Mouse (Mus musculus) heart, embryonic 16.5 days (tissue): ENCODE data around the gene Gm20388. TPM values are rescaled to one million over a fixed set of nuclear protein-coding genes. Genes with fewer than 3 reads are reported as not detected.

ENCODE experiments used
- ATAC-seq: fragments of 200-750 bp; cut with Nextera tagmentation; replicated peaks from 2 replicates; pipeline ENCODE4 v1.8.0; 2017; ENCODE audit warnings: moderate number of reproducible peaks; ENCODE audit not compliant: insufficient read depth, low FRiP score; ENCODE audit errors: extremely low read depth
- H3K27ac ChIP-seq: fragments of 300-500 bp; sonication (generic); 2 replicates; pipeline ENCODE4 v1.5.1; 2014; ENCODE audit warnings: mild to moderate bottlenecking, low read length, control low read depth, moderate library complexity
- H3K27me3 ChIP-seq: fragments of 300-500 bp; sonication (generic); 2 replicates; pipeline ENCODE4 v1.6.1; 2014; ENCODE audit warnings: low read length, mixed read lengths; ENCODE audit not compliant: control insufficient read depth, insufficient read depth
- H3K36me3 ChIP-seq: fragments of 300-500 bp; sonication (generic); 2 replicates; pipeline ENCODE4 v1.6.1; 2014; ENCODE audit not compliant: control insufficient read depth, insufficient read depth
- H3K4me1 ChIP-seq: fragments of 300-500 bp; sonication (generic); 2 replicates; pipeline ENCODE4 v1.6.1; 2014; ENCODE audit warnings: low read length, mixed read lengths; ENCODE audit not compliant: control insufficient read depth, insufficient read depth
- H3K4me2 ChIP-seq: fragments of 300-500 bp; sonication (generic); 2 replicates; pipeline ENCODE4 v1.6.1; 2014; ENCODE audit warnings: low read depth, mild to moderate bottlenecking, control low read depth, low read length
- H3K4me3 ChIP-seq: fragments of 300-500 bp; sonication (generic); 2 replicates; pipeline ENCODE4 v1.5.1; 2014; ENCODE audit warnings: mild to moderate bottlenecking, control low read depth, low read length
- H3K9ac ChIP-seq: fragments of 300-500 bp; sonication (generic); 2 replicates; pipeline ENCODE4 v1.6.1; 2014; ENCODE audit warnings: low read length, control low read depth
- H3K9me3 ChIP-seq: fragments of 300-500 bp; sonication (generic); replicated peaks from 2 replicates; pipeline ENCODE4 v1.6.1; 2016; ENCODE audit warnings: low read length; ENCODE audit not compliant: control insufficient read depth
- WGBS: fragments of 180-500 bp; shearing (Covaris S2); extraction: QIAGEN DNeasy Blood & Tissue Kit; methylation state at CpG from one replicate; pipeline ENCODE4 v1.1.7; 2014; 5-methylcytosine and 5-hydroxymethylcytosine counted together
- polyA plus RNA-seq: library from polyadenylated mRNA; unstranded; fragments of >200 nt; fragmentation: Nextera tagmentation; extraction: Ambion mirVana; gene quantifications from 2 replicates; pipeline ENCODE4 v1.2.1, GENCODE M21; 2015

Gm20388 gene
- polyA plus RNA-seq, 1 experiment from 2014 or later: 4.5 TPM

DNA sequence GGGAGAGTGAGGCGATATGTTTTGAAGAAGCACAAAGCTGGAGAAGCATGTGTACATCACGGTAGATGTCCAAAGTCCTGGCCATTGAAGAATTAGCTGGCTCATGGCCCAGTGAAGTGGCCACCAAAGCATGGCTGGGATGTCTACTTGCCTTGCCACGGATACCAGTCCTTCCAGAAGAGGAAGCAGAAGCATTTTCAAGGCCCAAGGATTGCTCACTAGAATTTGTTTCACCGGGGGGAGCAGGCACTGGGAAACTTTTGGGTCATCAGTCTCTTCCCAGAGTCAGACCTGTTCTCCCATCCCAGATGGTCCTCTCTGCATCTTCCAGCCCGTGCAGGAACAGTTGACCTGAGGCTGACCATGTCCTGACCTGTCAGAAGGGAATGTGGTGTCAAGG lies 4235.6 kb downstream of the Gm20388 start:
- ATAC-seq: no peak
- Histone ChIP-seq H3K9ac (no peak overlapping the region), H3K27me3 (no peaks in the 10 kb centered on the region), H3K4me1 (peaks cover 3% of the 10 kb centered on the region), H3K27ac (no peak overlapping the region), H3K36me3 (no peaks in the 10 kb centered on the region), H3K4me2 (no peak overlapping the region), H3K4me3 (no peak overlapping the region), H3K9me3 (no peaks in the 10 kb centered on the region)
- 76% methylated on average over 5 of the region's 5 CpGs for WGBS

DNA sequence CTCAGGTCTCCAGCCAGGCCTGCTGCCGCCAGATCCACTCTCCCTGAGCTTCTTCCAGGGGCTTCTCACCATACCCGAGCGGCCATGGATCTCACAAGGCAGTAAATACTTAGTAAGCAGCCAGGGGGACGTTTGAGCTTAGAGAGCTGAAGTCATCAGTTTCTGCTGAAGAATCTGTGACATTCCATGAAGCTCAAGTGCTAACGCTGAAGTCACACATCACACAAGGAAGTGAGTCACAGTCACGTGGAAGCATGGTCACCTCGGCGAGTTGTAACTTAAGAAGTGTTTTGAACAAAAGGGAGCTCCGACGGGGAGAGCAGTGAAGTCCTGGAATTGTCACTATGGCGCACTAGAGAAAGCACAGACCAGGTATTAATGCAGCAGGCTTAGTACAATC lies 4239.4 kb downstream of the Gm20388 start:
- ATAC-seq: no peak

DNA sequence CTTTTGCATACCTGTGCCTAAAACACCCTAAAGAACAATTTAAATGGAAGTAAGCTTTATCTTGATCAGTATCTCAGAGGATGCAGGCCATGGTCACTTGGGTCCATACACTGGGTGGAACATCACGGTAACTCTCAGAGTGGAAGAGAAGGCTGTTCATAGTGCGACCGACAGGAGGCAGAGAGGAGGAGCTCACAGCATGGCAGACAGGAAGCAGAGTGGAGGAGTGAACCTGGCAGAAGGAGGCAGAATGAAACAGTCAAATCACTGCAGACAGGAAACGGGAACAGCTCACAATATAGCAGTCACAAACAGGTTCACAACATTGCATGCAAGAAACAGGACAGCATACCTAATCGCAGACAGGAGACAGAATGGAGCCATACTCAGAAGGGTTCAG lies 4239.9 kb downstream of the Gm20388 start:
- Histone ChIP-seq H3K36me3 (no peaks in the 10 kb centered on the region), H3K9ac (no peak overlapping the region), H3K27me3 (no peaks in the 10 kb centered on the region), H3K4me2 (no peak overlapping the region), H3K9me3 (peaks cover 5% of the 10 kb centered on the region), H3K4me1 (no peaks in the 10 kb centered on the region), H3K27ac (no peak overlapping the region), H3K4me3 (no peak overlapping the region)
- WGBS: 77% methylated on average over 5 of the region's 5 CpGs
- ATAC-seq: no peak

More for the DNA sequence above, 4239.4 kb downstream of the Gm20388 start:
- Histone ChIP-seq H3K4me1 (no peaks in the 10 kb centered on the region), H3K9ac (no peak overlapping the region), H3K4me3 (no peak overlapping the region), H3K27me3 (no peaks in the 10 kb centered on the region), H3K9me3 (peaks cover 5% of the 10 kb centered on the region), H3K36me3 (no peaks in the 10 kb centered on the region), H3K4me2 (no peak overlapping the region), H3K27ac (no peak overlapping the region)
- WGBS: 57% methylated on average over 11 of the region's 11 CpGs

DNA sequence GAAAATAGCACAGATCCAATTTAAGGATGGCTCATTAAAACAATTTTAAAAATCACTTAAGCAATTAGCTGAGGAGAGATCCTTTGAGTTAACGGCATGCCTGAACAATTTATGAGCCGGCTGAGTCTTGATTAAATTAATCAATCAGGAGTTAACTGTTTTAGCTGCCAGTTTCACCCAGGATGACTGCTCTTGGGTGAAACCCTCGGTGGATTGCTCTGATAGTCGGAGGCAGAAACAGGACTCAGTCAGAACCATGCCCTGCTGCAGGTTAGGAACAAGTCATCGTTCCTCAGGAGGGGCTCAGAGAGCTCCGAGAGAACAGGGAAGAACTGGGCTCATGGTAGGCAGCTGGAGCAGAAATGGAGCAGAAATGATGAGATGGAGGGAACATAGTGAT lies 4241.2 kb downstream of the Gm20388 start:
- Histone ChIP-seq H3K4me3 (no peak overlapping the region), H3K36me3 (no peaks in the 10 kb centered on the region), H3K4me1 (no peaks in the 10 kb centered on the region), H3K27me3 (no peaks in the 10 kb centered on the region), H3K9me3 (peaks cover 5% of the 10 kb centered on the region), H3K4me2 (no peak overlapping the region), H3K9ac (no peak overlapping the region), H3K27ac (no peak overlapping the region)
- 84% methylated on average over 6 of the region's 6 CpGs for WGBS
- no peak for ATAC-seq

DNA sequence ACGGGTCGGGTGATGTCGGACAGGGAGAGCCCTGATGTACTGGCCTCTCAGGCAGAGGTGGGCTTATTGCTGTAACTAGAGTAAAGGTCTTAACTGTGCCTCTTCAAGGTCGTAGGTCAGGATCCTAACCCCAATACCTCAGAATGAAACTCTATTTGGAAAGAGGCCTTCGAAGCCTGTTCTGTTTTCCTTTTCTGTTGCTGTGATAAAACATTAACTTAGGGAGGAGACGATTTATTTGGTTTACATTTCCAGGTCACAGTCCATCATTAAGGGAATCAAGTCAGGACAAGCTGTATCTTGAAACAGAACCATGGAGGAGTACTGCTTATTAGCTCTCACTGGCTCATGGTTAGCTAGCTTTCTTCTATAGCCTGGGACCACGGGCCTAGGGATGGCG lies 4242.1 kb downstream of the Gm20388 start:
- ATAC-seq: no peak
- no peak overlapping the region for H3K4me2 ChIP-seq
- H3K4me1 ChIP-seq: no peaks in the 10 kb centered on the region
- no peaks in the 10 kb centered on the region for H3K27me3 ChIP-seq
- no peak overlapping the region for H3K4me3 ChIP-seq
- 91% methylated on average over 8 of the region's 8 CpGs for WGBS
- peaks cover 5% of the 10 kb centered on the region for H3K9me3 ChIP-seq
- H3K27ac ChIP-seq: no peak overlapping the region
- H3K36me3 ChIP-seq: no peaks in the 10 kb centered on the region
- H3K9ac ChIP-seq: no peak overlapping the region

DNA sequence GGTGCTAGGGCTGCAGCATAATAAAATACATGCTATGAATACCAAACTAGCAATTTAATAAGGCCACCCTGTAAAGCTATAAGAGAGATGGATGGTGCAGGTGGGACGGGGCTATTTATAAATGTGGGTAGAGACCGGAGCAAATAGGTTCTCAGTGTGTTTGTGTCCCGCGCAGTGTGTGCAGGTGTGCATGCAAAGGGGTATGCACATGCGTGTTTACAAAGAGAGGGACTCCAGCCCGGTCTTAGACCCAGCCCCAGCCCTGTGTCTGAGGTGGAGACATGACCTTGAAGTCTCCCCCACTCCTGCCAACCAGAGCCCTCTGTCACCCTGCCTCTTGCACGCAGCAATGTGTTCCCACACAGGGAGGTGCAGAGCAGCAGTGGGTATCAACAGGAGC lies 4245.7 kb downstream of the Gm20388 start:
- WGBS: 63% methylated on average over 7 of the region's 7 CpGs
- Histone ChIP-seq H3K9me3 (peaks cover 5% of the 10 kb centered on the region), H3K4me1 (no peaks in the 10 kb centered on the region), H3K27me3 (no peaks in the 10 kb centered on the region), H3K36me3 (no peaks in the 10 kb centered on the region), H3K9ac (no peak overlapping the region), H3K27ac (no peak overlapping the region), H3K4me2 (no peak overlapping the region), H3K4me3 (no peak overlapping the region)
- no peak for ATAC-seq

DNA sequence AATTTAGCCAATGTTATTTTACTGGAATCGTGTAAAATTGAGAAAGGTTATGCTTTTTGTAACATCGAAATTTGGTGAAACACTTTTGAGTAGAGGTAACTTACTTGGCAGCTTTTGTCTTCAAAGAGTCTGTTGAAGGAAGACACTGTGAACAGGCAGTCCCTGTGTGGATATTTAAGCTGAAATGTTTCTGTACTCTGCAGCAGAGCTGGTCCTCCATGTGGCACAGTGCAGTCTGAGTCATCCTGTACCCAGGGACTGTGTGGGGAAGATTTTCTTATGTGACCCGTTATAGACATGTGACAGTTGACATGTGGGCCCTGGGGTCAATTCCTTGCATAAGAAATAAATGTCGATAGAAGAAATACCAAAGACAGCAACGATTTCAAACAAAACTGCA lies 4251.0 kb downstream of the Gm20388 start:
- 76% methylated on average over 5 of the region's 5 CpGs for WGBS
- H3K4me1 ChIP-seq: peaks cover 3% of the 10 kb centered on the region; the same call in 1 of the 2 replicates
- H3K36me3 ChIP-seq: no peaks in the 10 kb centered on the region
- no peak for ATAC-seq
- no peak overlapping the region for H3K27ac ChIP-seq
- H3K4me3 ChIP-seq: no peak overlapping the region
- H3K27me3 ChIP-seq: no peaks in the 10 kb centered on the region
- no peaks in the 10 kb centered on the region for H3K9me3 ChIP-seq
- H3K4me2 ChIP-seq: no peak overlapping the region
- H3K9ac ChIP-seq: no peak overlapping the region

DNA sequence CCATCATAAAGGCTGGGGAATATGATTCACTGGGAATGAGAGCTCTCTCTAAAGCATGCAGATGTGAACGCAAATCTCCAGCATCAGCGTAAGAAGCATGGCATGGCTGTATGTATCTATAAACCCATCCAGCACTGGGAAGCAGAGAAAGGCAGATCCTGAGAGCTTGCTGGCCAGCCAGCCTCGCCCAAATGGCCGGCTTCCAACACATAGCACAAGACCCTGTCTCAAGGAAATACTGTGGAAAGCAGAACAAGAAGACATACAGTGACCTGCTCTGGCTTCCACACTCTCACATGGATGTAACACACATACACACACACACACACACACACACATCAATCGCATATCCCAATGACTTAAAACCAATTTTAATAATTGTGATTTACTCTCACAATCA lies 4252.6 kb downstream of the Gm20388 start:
- WGBS: 81% methylated on average over 5 of the region's 5 CpGs
- Histone ChIP-seq H3K4me2 (no peak overlapping the region), H3K4me1 (peaks cover 3% of the 10 kb centered on the region; the same call in 1 of the 2 replicates), H3K27me3 (no peaks in the 10 kb centered on the region), H3K9ac (no peak overlapping the region), H3K9me3 (no peaks in the 10 kb centered on the region), H3K27ac (no peak overlapping the region), H3K4me3 (no peak overlapping the region), H3K36me3 (no peaks in the 10 kb centered on the region)
- ATAC-seq: no peak

DNA sequence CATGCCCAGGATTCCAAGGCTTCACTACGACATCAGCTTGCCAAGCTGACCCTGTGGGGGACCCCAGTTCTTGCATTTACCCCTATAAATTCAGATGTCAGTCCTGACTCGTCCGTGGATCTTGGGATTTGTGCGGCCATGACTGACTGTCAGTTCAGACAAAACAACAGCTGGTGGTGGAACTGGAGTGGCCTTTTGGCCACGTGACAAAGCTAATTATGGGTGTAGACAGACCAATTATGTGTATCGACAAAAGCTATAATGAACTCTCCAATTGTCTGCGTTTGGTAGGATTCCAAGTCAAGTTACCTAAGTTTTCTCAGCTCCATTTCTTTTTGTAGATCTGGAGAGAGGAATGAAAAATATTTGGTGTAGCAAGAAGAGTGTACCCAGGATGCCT lies 4259.1 kb downstream of the Gm20388 start:
- H3K4me3 ChIP-seq: no peak overlapping the region
- no peak overlapping the region for H3K4me2 ChIP-seq
- H3K27ac ChIP-seq: no peak overlapping the region
- ATAC-seq: no peak
- 78% methylated on average over 7 of the region's 7 CpGs for WGBS
- no peaks in the 10 kb centered on the region for H3K36me3 ChIP-seq
- H3K9ac ChIP-seq: no peak overlapping the region
- H3K4me1 ChIP-seq: peaks cover 24% of the 10 kb centered on the region
- 0 out of 2 replicates have a peak, but pooled peaks cover 3% of the 10 kb centered on the region for H3K27me3 ChIP-seq
- H3K9me3 ChIP-seq: no peaks in the 10 kb centered on the region

DNA sequence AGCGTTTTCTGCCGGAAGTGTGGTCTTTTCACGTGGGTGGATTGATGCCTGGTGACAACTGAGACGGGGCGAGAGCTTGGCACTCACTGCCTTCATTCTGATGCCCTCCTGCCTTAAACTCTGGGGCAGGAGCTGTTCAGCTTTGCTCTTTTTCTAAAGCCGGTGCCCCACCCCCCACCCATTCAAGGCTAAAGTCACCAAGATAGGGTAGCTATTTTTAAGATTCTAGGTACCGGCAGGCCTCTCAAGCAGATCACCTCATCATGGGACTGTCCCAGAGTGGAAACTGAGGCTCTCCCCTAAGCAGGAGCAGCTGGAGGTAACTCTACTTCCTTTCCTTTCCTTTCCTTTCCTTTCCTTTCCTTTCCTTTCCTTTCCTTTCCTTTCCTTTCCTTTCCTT lies 4260.0 kb downstream of the Gm20388 start:
- no peak overlapping the region for H3K27ac ChIP-seq
- 61% methylated on average over 7 of the region's 7 CpGs for WGBS
- H3K9me3 ChIP-seq: no peaks in the 10 kb centered on the region
- no peak for ATAC-seq
- H3K27me3 ChIP-seq: 0 out of 2 replicates have a peak, but pooled peaks cover 3% of the 10 kb centered on the region
- H3K4me1 ChIP-seq: peaks cover 24% of the 10 kb centered on the region
- H3K4me3 ChIP-seq: no peak overlapping the region
- H3K4me2 ChIP-seq: no peak overlapping the region
- H3K36me3 ChIP-seq: no peaks in the 10 kb centered on the region
- H3K9ac ChIP-seq: no peak overlapping the region
